Mouse (Mus musculus): ENCODE data around the gene Ppara.

GRCm38 (mm10) chr15:85792819-85793218 lies 58.0 kb downstream of the Ppara start:
- TF ChIP-seq CTCF (IDR thresholded peaks at IDR 0.05; ENCODE audit: insufficient read depth, low read depth, low read length) (no peak), POLR2A (IDR thresholded peaks at IDR 0.05; ENCODE audit: insufficient read depth, low read depth, low read length) (no peak)

Measured in olfactory bulb, adult 2 months (tissue).